Mouse (Mus musculus) ES-E14 (cell line): Measurements from ENCODE around the gene Pwwp2b.

Experiments
- CHD2 ChIP-seq: IDR thresholded peaks from 2 replicates; pipeline ENCODE4 v1.6.1; 2014; ENCODE audit warnings: mild to moderate bottlenecking, low read depth, low read length, inconsistent platforms
- HCFC1 ChIP-seq: IDR thresholded peaks from 2 replicates; pipeline ENCODE4 v1.6.1; 2012; ENCODE audit warnings: low read length, inconsistent platforms, borderline replicate concordance; ENCODE audit not compliant: insufficient read depth
- MAFK ChIP-seq: IDR thresholded peaks from 2 replicates; pipeline ENCODE4 v1.6.1; 2014; ENCODE audit warnings: mild to moderate bottlenecking, low read depth, low read length, inconsistent platforms; ENCODE audit not compliant: insufficient read depth
- ZC3H11A ChIP-seq: IDR thresholded peaks from 2 replicates; pipeline ENCODE4 v1.6.1; 2012; ENCODE audit warnings: low read depth, mild to moderate bottlenecking, inconsistent platforms, low read length, borderline replicate concordance
- ZNF384 ChIP-seq: IDR thresholded peaks from 2 replicates; pipeline ENCODE4 v1.6.1; 2012; ENCODE audit warnings: low read depth, low read length, inconsistent platforms

DNA sequence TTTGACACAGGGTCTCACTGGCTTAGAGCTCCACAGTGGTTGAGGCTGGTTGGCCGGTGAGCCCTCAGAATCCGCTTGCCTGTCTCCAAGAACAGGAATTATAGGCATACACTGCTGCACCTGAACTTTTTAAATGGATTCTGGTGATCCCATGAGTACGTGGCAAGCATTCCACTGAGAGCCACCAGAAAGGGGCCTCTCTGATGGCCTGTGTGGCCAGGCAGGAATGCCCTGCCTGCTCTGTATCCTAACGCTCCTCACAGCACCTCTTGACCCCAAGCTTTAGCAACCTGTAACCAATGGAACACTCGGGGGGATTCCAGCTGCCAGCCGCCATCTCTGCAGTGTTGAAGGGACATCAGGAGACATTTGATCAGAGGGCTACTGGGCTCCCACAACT is 36.5 kb upstream of the Pwwp2b start:
- TF ChIP-seq HCFC1: no peak
- TF ChIP-seq ZC3H11A: no peak
- TF ChIP-seq MAFK: no peak
- no peak for TF ChIP-seq CHD2
- no peak for TF ChIP-seq ZNF384
